Mouse (Mus musculus) limb, embryonic 14.5 days (tissue): Measurements from ENCODE around the gene Kdm1b. TPM values are rescaled to one million over a fixed set of nuclear protein-coding genes. Genes with fewer than 3 reads are reported as not detected.

ENCODE experiments used
- ATAC-seq: fragments of 200-750 bp; cut with Nextera tagmentation; 2 replicates; pipeline ENCODE4 v1.8.0; 2017; ENCODE audit warnings: low read depth, moderate number of reproducible peaks, moderate TSS enrichment; ENCODE audit not compliant: low FRiP score
- DNase-seq: peaks from one replicate; pipeline ENCODE4 v3.0.0-alpha.2; 2015; ENCODE audit warnings: low spot score
- H3K27ac ChIP-seq: fragments of 300-500 bp; sonication (generic); replicated peaks from 2 replicates; pipeline ENCODE4 v1.5.1; 2014; ENCODE audit warnings: low read depth, mild to moderate bottlenecking, low read length, moderate library complexity, mixed read lengths
- H3K27me3 ChIP-seq: fragments of 300-500 bp; sonication (generic); 2 replicates; pipeline ENCODE4 v1.6.1; 2014; ENCODE audit warnings: low read length, mixed read lengths; ENCODE audit not compliant: control insufficient read depth, insufficient read depth
- H3K36me3 ChIP-seq: fragments of 300-500 bp; sonication (generic); 2 replicates; pipeline ENCODE4 v1.6.1; 2014; ENCODE audit warnings: mild to moderate bottlenecking, low read length, moderate library complexity, mixed read lengths; ENCODE audit not compliant: control insufficient read depth, insufficient read depth
- H3K4me1 ChIP-seq: fragments of 300-500 bp; sonication (generic); 2 replicates; pipeline ENCODE4 v1.6.1; 2014; ENCODE audit warnings: antibody characterized with exemption, low read length, mixed read lengths; ENCODE audit not compliant: control insufficient read depth, insufficient read depth
- H3K4me2 ChIP-seq: fragments of 300-500 bp; sonication (generic); replicated peaks from 2 replicates; pipeline ENCODE4 v1.6.1; 2014; ENCODE audit warnings: low read depth, mild to moderate bottlenecking, low read length, moderate library complexity; ENCODE audit not compliant: severe bottlenecking
- H3K4me3 ChIP-seq: fragments of 300-500 bp; sonication (generic); replicated peaks from 2 replicates; pipeline ENCODE4 v1.5.1; 2014; ENCODE audit warnings: low read length
- H3K9ac ChIP-seq: fragments of 300-500 bp; sonication (generic); 2 replicates; pipeline ENCODE4 v1.6.1; 2014; ENCODE audit warnings: mild to moderate bottlenecking, low read depth, low read length, moderate library complexity; ENCODE audit not compliant: severe bottlenecking
- H3K9me3 ChIP-seq: fragments of 300-500 bp; sonication (generic); 2 replicates; pipeline ENCODE4 v1.6.1; 2016; ENCODE audit warnings: low read length; ENCODE audit not compliant: control insufficient read depth
- POLR2A ChIP-seq: fragments of 200-500 bp; IDR thresholded peaks from 2 replicates; pipeline ENCODE4 v1.8.0; 2012; ENCODE audit warnings: inconsistent platforms, mild to moderate bottlenecking, moderate library complexity, borderline replicate concordance; ENCODE audit not compliant: insufficient read depth, insufficient read length; ENCODE audit errors: extremely low read depth
- WGBS: fragments of 180-500 bp; shearing (Covaris S2); extraction: QIAGEN DNeasy Blood & Tissue Kit; methylation state at CpG from one replicate; pipeline ENCODE4 v1.1.7; 2014; 5-methylcytosine and 5-hydroxymethylcytosine counted together
- polyA plus RNA-seq, 2 experiments: library from polyadenylated mRNA; depleted of rRNA in 1 of 2; stranded (reverse) in 1 of 2; unstranded in 1 of 2; fragments of >200 nt; fragmentation: Nextera tagmentation in 1 of 2; extraction: Ambion mirVana in 1 of 2; gene quantifications; 2 replicates each; pipeline versions ENCODE4 v1.2.1 to v1.2.3; 2012 to 2014

The Kdm1b gene
- polyA plus RNA-seq, 2 experiments: 10.8 to 12.8 TPM

GRCm38 (mm10) chr13:47096591-47096990 is 53.3 kb downstream of the Kdm1b start:
- no peaks in the 10 kb centered on the region for H3K4me1 ChIP-seq
- H3K4me3 ChIP-seq: no peak overlapping the region
- peaks cover 73% of the 10 kb centered on the region for H3K36me3 ChIP-seq
- ATAC-seq (no peak), DNase-seq (no peak)
- H3K27me3 ChIP-seq: no peaks in the 10 kb centered on the region
- no peak for TF ChIP-seq POLR2A
- H3K27ac ChIP-seq: no peak overlapping the region
- H3K4me2 ChIP-seq: no peak overlapping the region
- 68% methylated on average over 2 of the region's 2 CpGs for WGBS
- no peaks in the 10 kb centered on the region for H3K9me3 ChIP-seq
- no peak overlapping the region for H3K9ac ChIP-seq

- no peaks in the 10 kb centered on the region for H3K9me3 ChIP-seq
- no peak overlapping the region for H3K9ac ChIP-seq
- H3K4me1 ChIP-seq: peaks cover 12% of the 10 kb centered on the region
- H3K36me3 ChIP-seq: peaks cover 61% of the 10 kb centered on the region
- H3K27ac ChIP-seq: no peak overlapping the region
- H3K4me3 ChIP-seq: no peak overlapping the region
- ATAC-seq (no peak), DNase-seq (no peak)
- no peak overlapping the region for H3K4me2 ChIP-seq
- TF ChIP-seq POLR2A: no peak
- H3K27me3 ChIP-seq: no peaks in the 10 kb centered on the region
- 80% methylated on average over 7 of the region's 7 CpGs for WGBS
These were observed 56.0 kb downstream of the Kdm1b start for GRCm38 (mm10) chr13:47099265-47099664.

GRCm38 (mm10) chr13:47100587-47100986 is 57.3 kb downstream of the Kdm1b start:
- no peak overlapping the region for H3K27ac ChIP-seq
- H3K27me3 ChIP-seq: no peaks in the 10 kb centered on the region
- WGBS: 90% methylated on average over 2 of the region's 2 CpGs
- H3K36me3 ChIP-seq: peaks cover 49% of the 10 kb centered on the region
- DNase-seq (no peak), ATAC-seq (no peak)
- H3K4me2 ChIP-seq: no peak overlapping the region
- H3K9me3 ChIP-seq: no peaks in the 10 kb centered on the region
- no peak overlapping the region for H3K9ac ChIP-seq
- H3K4me3 ChIP-seq: no peak overlapping the region
- no peak for TF ChIP-seq POLR2A
- peaks cover 14% of the 10 kb centered on the region for H3K4me1 ChIP-seq

- ATAC-seq (no peak), DNase-seq (no peak)
- no peaks in the 10 kb centered on the region for H3K27me3 ChIP-seq
- peak overlapping the region; percentile 79 for H3K4me2 ChIP-seq
- WGBS: 20% methylated on average over 2 of the region's 2 CpGs
- peaks cover 19% of the 10 kb centered on the region for H3K4me1 ChIP-seq
- no peak for TF ChIP-seq POLR2A
- H3K36me3 ChIP-seq: peaks cover 23% of the 10 kb centered on the region
- H3K9ac ChIP-seq: peak overlapping the region; percentile 26; the same call in 1 of the 2 replicates
- peak overlapping the region; percentile 92 for H3K4me3 ChIP-seq
- H3K9me3 ChIP-seq: no peaks in the 10 kb centered on the region
- no peak overlapping the region for H3K27ac ChIP-seq
These were observed 60.8 kb downstream of the Kdm1b start for GRCm38 (mm10) chr13:47104146-47104545.

- DNase-seq (no peak), ATAC-seq (no peak)
- Histone ChIP-seq H3K36me3 (peaks cover 16% of the 10 kb centered on the region), H3K9ac (peak overlapping the region; percentile 96), H3K9me3 (no peaks in the 10 kb centered on the region), H3K27me3 (no peaks in the 10 kb centered on the region), H3K4me3 (peak overlapping the region; percentile 92), H3K4me1 (peaks cover 19% of the 10 kb centered on the region), H3K27ac (peak overlapping the region; percentile 100), H3K4me2 (peak overlapping the region; percentile 79)
- WGBS: under 1% methylated on average over 25 of the region's 25 CpGs
- no peak for TF ChIP-seq POLR2A
These were observed 61.7 kb downstream of the Kdm1b start for GRCm38 (mm10) chr13:47104856-47105541.
